Mouse (Mus musculus) frontal cortex, adult 2 months (tissue): ENCODE measurements around the gene Gm43518. TPM values are rescaled to one million over a fixed set of nuclear protein-coding genes. Genes with fewer than 3 reads are reported as not detected.

Experiments used
- DNase-seq, 2 experiments: peaks; one replicate each; pipeline ENCODE4 v3.0.0; 2022; ENCODE audit warnings: low spot score in 1 of 2; ENCODE audit errors: extremely low spot score in 1 of 2
- polyA plus RNA-seq: library from polyadenylated mRNA; depleted of rRNA; stranded (reverse); fragments of >200 nt; gene quantifications from 2 replicates; pipeline ENCODE4 v1.2.3, GENCODE M21; 2012

Gm43518 gene
- polyA plus RNA-seq, 1 experiment = 1.6 TPM

DNA sequence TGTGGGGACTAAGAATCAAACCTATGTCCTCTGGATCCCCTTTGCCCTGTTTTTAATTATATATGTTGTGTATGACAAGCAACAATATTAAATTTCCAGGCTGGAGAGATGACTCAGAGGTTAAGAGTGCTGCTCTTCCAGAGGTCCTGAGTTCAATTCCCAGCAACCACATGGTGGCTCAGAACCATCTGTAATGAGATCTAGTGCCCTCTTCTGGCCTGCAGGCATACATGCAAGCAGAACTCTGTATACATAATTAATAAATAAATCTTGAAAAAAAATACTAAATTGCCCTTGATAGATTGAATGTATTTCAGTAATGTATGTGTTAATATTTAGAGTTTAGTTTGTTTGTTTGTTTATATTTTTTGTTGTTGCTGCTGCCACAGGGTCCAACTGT lies 5.7 kb downstream of the Gm43518 start:
- no peak for DNase-seq

DNA sequence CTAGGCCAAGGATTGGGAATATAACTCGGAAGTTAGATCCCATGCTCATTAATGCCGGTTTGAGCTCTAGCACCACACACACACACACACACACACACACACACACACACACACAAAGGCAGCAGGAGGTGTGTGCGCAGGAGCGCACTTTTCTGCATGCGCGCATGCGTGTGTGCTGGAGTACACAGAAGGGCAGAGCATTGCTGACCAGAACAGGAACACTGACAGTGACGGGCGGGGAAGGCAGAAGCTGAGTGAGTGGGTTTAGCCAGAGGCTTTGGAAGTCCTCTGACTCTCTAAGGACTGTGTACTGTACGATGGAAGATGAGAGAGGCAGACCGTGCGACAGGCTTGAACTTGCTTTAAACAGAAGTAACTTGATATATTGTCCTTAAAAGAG lies 6.3 kb downstream of the Gm43518 start:
- DNase-seq = no peak

DNA sequence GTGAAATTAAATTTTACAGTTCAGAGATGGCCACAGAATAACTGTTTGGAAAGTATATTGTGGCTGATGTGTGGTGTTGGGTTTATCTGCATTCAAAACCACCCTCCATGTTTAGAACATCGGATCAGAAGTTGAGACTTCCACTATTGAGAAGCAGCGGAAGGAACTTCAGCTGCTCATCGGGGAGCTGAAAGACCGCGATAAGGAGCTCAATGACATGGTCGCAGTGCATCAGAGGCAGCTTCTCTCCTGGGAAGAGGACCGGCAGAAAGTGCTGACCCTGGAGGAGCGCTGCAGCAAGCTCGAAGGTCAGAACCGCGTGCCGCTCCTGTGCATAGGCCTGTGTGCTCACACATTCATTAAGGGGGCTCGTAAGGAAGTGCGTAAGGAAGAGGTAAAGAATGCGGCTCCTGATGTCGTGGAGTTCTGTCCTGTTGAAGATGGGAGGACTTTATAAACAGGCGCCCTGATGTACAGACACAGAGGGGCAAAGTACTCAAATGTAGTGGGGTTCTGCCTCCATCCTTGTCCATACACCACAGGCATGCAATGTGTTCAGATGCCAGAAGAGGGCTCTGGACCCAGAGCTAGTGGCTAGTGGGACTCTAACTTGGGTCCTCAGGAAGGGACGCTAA lies 6.9 kb downstream of the Gm43518 start:
- DNase-seq = no peak

DNA sequence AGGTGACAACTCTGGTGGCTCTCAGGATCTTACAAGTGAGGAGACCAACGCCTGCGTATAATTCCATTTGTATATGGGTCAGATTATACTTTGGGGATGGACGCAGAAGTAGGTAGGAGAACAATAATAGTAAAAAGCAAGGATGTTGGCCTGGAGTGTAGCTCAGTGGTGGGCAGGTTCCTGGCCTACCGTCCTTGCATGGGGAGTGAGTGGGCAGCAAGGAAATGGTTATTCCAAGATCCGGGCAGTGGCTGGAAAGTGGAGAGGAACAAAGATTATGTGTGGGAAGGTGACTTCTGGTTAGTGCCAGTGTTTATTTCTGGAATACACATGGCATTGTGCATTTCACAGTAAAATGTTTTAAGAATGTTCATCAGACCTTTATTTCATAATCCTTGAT lies 8.7 kb downstream of the Gm43518 start:
- DNase-seq = no peak

DNA sequence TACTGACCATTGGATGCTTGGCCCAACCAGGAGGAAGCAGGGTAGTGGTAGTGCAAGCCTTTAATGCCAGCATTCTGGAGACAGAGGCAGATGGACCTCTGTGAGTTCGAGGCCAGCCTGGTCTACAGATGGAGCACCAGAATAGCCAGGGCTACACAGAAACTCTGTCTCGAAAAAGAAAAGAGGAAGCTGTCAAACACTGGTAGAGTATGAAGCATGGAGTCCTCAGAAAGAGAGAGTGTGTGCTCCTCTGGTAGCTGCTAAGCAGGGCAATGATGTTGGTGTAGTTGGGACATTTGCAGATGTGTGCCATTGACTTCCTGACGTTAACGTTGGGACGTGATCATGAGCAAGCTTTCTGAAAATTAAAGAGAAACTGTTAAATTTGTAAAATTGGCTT lies 11.3 kb downstream of the Gm43518 start:
- no peak for DNase-seq

DNA sequence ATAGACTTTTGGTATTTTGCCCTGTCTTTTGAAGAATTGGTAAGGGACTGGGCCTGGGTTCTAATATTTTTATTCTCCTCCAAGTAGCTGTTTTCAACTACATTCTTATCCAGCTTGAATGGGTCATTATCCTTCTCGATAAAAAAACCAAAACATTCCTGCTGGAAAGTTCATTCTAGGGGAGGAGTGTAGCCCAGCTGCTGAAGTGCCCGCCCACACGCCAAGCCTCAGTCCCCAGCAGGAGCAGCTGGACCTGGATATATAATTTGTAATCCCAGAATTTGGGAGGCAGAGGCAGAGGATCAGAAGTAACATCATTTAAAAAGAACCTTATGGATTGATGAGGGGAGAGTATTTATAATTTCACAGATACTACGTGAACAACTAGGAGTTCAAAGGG lies 19.3 kb downstream of the Gm43518 start:
- no peak for DNase-seq

DNA sequence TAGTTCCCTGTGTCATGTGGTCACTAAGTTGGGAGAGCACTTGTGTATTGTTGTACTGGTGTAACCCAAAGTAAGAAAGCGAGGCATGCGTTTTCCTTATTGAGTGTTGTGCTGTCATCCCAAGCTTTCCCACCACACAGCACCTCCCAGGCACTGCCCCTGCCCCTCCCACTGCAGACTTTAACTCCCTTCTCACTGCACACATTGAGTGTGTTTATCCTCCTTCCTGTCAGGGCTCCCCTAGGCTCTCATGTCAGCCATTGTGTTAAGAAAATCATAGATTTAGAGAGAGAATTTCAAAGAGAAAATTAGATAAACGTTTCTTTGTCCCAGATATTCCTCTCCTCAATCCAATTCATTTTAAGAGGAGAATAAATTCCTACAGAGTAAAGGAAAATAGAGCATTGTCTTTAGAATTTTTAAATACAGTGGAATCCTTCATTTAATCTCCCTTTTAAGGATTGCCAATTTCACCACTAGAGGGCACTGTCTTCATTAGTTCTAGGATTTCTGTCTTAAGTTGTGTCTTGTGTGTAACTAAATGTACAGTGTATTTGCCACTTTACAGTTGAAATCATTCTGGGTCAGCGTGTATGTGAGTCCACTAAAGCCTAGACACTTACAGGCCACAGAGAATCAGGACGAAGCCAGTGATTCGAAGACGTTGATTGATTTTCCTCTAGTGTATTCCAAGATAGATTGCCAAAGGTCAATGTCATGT lies 20.0 kb downstream of the Gm43518 start:
- DNase-seq = peak in 1 of 2 experiments; percentile 84

DNA sequence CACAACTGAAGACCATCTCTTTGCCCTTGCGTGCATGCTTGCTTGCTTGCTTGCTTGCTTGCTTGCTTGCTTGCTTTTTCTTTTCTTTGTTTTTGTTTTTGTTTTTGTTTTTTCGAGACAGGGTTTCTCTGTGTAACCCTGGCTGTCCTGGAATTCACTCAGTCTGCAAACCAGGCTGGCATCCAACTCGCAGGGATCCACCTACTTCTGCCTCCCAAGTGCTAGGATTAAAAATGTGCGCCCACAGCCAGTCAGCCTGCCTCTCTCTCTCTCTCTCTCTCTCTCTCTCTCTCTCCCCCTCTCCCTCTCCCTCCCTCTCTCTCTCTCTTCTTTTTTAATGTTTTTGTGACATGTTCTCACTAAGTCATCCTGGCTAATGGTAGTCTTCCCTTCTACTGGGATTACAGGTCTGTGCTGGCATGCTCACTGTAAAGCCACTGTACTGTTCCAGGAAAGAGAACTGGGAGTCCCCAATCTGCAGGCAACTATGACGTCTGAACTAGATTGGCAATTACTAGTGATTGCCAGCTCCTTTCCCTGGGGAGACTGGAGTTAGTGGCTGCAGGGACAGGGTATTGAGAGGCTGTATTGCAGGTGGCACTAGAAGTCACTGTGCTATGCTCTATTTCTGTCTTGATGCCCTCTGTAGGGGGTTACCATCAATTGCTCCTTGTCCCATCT lies 25.3 kb downstream of the Gm43518 start:
- DNase-seq = peak in 1 of 2 experiments; percentile 61

DNA sequence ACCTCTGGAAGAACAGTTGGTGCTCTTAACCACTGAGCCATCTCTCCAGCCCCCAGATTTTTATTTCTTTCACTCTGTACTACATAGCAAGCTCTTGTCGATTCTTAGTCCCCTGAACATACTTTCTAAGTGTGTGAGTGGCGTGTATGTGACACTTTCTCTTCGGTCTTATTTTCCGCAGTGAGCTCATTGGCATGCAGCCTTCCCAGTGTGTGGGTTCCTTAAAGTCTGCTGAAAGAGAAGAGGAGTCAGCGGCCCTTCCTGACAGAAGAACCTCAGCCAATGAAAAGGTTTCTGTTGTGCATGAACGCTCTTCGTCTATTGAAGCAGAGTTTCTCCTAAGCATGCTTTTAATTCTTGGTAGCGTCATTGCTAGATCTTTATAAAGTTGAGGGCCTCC lies 30.0 kb downstream of the Gm43518 start:
- DNase-seq = peak in 1 of 2 experiments; percentile 49

DNA sequence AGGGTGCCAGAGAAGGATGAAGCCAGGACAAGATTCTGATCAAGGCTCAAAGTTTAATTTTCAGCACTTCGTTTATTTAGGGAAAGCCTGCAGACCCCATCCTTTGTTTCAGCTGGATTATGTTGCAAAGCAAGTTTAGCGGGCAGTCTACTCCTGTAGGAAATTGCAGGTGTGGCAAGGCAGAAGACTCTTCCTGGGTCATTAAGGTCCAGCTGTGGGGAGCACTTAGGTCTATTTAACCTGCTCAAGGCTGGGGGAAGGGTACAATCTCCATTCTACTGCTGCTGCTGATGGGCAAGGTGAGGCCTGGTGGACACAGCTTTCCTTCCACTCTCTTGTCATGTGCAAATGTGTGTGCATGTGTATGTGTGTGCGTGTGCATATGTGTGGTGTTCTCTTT lies 31.8 kb downstream of the Gm43518 start:
- DNase-seq = no peak

DNA sequence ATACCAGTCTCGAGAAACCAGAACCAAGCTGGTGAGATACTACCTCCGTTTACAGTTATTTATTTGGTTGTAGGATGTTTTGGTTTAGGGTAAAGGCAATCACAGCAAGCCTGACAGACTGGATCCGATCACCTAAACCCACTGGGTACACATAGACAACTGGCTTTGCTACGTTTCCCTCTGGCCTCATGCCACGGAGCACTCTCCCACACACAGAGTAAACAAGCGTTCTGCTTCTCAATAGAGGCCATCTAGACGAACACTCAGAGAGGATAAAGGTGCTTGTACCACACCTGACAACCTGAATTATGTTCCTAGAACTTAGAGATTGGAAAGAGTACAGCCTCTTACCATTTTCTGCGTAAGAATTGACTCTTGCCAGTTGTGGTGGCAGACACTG lies 32.9 kb downstream of the Gm43518 start:
- no peak for DNase-seq

DNA sequence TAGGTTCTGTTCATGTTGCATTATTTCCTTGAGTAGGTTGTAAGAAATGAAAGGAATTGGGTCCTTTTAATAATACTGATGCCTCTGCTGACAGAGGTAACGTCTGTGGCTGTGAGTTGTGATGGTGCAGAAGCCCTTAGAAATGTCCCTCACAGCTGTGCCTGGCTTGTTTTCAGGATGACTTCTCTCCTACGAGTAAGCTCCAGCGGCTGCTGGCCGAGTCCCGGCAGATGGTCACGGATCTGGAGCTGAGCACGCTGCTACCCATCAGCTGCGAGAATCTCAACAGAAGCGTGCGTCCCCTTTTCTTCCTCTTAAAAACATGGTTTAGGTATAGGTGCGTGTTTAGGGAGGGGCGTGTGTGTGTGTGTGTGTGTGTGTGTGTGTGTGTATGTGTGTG lies 33.8 kb downstream of the Gm43518 start:
- no peak for DNase-seq

DNA sequence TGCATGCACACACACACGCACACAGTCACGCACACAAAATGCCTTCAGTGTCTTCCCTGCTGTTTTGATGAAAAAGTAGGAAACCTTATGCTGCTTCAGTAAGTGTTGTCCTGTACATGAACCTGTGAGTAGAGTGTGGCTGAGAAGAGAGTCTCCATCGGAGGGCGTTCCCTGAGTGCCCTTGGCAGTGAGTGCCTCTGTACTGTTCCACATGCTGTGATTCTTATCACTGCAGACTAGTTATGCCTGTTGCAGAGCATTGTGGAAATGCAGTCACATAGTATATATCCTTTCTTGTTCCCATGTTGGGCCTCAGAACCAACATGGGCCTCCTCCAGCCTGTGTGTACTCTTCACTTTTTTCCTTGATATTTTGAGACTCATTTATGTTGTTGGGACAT lies 37.0 kb downstream of the Gm43518 start:
- no peak for DNase-seq

DNA sequence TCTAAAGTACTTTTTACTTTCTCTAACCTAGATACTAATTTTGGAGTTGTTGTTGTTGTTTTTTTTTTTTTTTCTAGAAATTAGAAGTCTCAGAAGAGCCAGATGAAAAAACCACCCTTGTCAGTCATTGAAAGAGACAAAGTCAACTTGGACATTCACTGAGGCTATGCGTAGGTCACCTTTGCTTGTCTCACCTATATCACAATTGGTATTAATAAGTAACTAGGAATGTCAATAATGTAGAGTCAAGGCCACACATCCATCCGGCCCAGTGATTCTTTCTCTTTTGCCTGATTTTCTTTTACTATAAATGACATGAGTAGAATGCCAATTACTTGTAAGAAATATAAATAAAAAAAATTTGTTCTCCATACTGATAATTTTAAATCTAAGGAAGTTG lies 39.5 kb downstream of the Gm43518 start:
- no peak for DNase-seq

DNA sequence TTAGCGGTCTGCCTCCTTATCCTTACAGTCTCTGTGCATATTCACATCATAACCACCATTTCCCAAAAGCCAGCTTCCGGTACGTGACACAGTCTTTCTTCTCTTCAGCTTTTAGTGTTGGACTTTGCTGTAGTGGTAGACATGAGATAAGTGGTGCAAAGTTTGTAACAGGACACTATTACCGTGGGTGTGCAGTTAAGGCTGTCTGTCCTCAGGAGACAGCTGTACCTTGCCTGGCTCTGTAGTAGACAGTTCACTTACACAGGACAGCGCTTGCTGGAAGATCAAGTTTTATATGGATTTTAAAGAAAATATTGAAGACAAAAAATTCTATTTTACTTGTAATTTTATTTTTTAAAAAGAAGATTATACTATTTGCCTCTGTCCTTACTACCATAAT lies 41.2 kb downstream of the Gm43518 start:
- DNase-seq = no peak

DNA sequence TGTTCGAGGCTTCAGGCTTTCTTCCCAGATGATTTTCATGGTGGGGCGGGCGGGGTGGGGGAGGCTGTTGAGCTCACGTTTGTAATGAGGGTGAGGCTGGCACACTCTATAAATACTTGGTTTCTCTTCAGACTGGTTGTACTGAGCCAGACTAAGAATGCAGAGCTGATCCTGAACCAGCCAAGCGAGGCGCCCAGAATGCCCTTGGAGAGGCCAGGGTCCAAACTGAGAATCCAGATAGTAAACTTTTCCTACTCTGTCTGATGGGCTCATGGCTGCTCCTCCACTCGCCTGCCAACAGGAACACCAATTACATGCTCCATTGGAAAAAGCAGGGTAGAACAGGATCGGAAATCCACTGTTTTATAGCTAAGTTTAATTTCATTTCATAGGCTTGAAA lies 42.0 kb downstream of the Gm43518 start:
- DNase-seq = no peak

DNA sequence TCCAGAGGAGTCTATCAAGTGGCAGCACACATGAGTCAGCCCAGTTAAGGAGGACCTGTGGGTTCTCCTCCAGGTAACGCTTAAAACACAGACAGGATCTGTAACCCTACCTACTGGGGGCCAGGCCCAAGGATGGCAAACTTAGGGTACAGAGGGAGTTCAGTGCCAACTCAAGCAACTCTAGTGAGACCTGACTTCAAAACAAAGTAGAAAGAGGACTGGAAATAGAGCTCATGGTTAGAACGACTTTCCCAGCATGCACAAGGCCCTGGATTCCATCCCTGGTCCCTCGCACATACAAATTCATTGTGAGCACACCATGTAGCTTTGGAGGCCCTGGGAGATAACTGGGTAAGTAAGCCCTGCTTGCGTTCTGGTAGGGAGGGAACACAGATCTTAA lies 43.4 kb downstream of the Gm43518 start:
- no peak for DNase-seq

DNA sequence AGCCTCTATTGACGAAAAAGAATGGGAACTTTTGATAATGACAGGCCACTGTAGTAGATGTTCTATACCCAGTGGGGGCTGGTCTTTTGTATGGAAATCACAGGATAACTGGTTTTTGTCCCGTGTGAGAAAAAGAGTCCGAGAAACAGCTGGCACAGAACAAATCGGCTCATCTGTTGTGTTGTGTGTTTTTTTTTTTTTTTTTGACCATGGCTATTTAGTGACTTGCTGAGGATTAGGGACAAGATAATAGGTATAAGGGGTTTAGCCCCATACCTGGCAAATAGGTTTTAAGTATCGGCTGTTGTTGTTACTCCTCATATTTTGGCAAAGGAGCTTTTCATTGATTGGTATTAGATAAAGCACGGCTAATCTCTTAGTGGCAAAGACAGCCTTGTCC lies 45.2 kb downstream of the Gm43518 start:
- DNase-seq = no peak

DNA sequence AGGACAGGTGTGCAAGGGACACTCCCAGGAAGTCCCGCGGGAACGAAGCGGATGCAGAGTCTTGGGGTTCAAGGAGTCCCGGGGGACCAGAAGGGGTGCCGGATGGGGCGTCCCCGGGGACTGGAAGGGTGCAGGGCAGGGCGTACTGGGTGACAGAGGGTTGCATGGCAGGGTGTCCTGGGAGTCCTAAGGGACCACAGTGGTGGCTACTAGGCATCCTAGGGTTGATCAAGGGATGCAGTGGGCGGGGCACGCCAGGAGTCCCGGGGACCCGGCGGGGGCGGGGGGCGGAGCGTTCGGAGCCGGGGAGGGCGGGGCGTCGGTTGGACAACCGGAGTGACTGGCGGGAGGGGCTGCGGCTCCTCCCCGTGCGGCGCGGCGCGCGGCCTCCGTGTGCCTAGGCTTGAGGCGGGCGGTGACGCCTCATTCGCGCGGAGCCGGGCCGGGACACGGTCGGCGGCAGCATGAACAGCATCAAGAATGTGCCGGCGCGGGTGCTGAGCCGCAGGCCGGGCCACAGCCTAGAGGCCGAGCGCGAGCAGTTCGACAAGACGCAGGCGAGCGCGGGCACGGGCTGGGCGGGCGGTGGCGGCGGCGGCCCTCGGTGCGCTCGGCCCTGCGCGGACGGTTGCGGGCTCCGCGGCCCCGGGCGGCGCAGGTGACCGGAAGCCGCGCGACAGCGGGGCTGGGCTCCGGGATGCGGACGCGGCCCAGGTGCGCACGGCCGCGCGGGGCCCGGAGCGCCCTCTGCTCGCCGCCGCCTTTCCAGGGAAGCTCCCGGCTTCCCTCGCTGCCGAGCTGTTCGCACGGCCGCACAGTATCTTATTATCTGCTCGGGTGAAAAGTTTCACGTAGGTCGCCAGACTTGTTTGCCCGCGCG lies 46.3 kb downstream of the Gm43518 start, which contains the start of gene Hip1r:
Hip1r (plus strand) TSS at position 330 of the 880 bp plus-strand sequence.
- DNase-seq = peak in 1 of 2 experiments; percentile 74

DNA sequence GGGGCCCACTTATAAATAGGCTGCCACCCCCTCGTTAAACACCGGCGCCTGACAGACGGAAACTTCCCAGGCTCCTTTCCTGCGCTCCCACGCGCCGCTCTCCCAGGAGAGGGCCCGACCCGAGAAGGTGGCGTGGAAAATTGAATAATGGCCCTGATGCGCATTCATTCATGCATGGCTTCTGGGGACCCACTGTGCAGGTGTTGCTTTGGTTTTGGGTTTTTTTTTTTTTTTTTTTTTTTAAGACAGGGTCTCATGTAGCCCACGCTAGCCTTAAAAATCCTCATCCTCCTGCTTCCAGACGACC lies 46.9 kb downstream of the Gm43518 start:
- DNase-seq = peak in 1 of 2 experiments; percentile 53

DNA sequence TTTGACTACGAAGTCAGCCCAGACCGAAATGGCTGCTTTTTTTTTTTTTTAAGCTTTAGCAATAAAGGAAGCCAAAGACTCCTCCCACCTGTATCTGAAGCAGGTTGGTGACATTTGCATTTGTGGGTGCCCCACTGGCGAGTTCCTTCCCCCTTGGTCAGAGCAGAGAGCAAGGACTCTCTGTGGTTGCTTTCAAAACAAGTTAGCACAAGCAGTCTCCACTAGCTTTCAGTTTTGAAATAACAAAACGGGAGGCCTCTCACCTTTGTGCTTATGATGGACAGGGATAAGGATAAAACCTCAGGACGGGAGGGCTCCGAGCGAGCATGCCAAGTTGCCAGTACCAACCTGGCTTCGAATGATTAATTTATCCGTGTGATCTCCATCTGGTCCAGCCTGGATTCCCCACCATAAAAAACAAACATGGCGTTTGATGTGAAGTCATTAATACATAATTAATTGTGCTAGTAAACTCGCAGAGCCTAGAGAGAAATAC lies 47.4 kb downstream of the Gm43518 start:
- no peak for DNase-seq
